Mouse (Mus musculus) midbrain, embryonic 12.5 days (tissue): ENCODE measurements around the gene Ell2. TPM values are rescaled to one million over a fixed set of nuclear protein-coding genes. Genes with fewer than 3 reads are reported as not detected.

Source experiments
- ATAC-seq: fragments of 200-750 bp; cut with Nextera tagmentation; 2 replicates; pipeline ENCODE4 v1.8.0; 2017; ENCODE audit warnings: low read depth, moderate TSS enrichment, moderate library complexity; ENCODE audit not compliant: low FRiP score
- H3K27ac ChIP-seq: fragments of 300-500 bp; sonication (generic); replicated peaks from 2 replicates; pipeline ENCODE4 v1.5.1; 2016; ENCODE audit warnings: mild to moderate bottlenecking
- H3K27me3 ChIP-seq: fragments of 300-500 bp; sonication (generic); 2 replicates; pipeline ENCODE4 v1.6.1; 2016; ENCODE audit warnings: mild to moderate bottlenecking
- H3K36me3 ChIP-seq: fragments of 300-500 bp; sonication (generic); 2 replicates; pipeline ENCODE4 v1.6.1; 2016
- H3K4me1 ChIP-seq: fragments of 300-500 bp; sonication (generic); 2 replicates; pipeline ENCODE4 v1.6.1; 2016
- H3K4me2 ChIP-seq: fragments of 300-500 bp; sonication (generic); replicated peaks from 2 replicates; pipeline ENCODE4 v1.6.1; 2016; ENCODE audit warnings: mild to moderate bottlenecking, moderate library complexity
- H3K4me3 ChIP-seq: fragments of 300-500 bp; sonication (generic); 2 replicates; pipeline ENCODE4 v1.5.1; 2016; ENCODE audit warnings: mild to moderate bottlenecking
- H3K9ac ChIP-seq: fragments of 300-500 bp; sonication (generic); replicated peaks from 2 replicates; pipeline ENCODE4 v1.6.1; 2016; ENCODE audit warnings: mild to moderate bottlenecking, moderate library complexity
- H3K9me3 ChIP-seq: fragments of 300-500 bp; sonication (generic); 2 replicates; pipeline ENCODE4 v1.6.1; 2016; ENCODE audit warnings: mild to moderate bottlenecking
- WGBS: fragments of 180-500 bp; shearing (Covaris S2); methylation state at CpG from one replicate; pipeline ENCODE4 v1.1.7; 2016; 5-methylcytosine and 5-hydroxymethylcytosine counted together
- polyA plus RNA-seq: library from polyadenylated mRNA; unstranded; fragments of >200 nt; fragmentation: Nextera tagmentation; extraction: Ambion mirVana; gene quantifications from 2 replicates; pipeline ENCODE4 v1.2.1, GENCODE M21; 2016

Gene Ell2
- polyA plus RNA-seq, 1 experiment from 2014 or later: 4.6 TPM

DNA sequence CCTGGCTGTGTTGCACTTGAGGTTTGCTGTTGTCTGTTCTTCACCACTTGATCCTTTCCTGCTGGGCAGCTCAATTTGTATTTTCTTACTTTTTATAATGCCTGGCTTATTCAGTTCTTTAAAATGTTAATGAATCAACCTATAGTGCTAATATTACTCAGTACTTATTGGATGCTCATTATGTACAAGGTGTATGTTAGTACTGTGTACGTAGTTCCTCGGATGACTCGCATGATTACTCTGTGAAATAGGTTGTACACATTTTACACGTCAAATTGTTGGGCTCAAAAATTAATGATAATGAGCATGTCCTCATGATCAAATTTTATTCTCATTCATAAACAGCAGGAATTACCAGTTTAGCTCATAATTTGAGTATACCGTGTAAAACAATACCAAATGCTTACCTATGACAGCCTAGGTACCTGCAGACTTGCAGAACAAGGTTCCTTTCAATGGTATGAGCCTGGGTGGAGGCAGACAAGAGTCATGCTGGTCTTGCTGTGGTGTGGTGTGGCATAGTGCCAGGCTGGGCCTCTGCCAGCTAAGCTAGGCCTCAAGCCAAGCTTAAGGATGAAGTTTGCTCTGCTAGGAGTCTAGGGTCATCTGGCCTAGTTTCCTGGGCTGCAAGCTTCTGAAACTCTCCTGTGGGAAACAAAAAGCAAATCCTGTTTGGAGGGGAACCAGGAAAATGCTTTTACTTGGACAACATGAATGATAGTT lies 45.8 kb downstream of the Ell2 start:
- no peaks in the 10 kb centered on the region for H3K9me3 ChIP-seq
- H3K4me3 ChIP-seq: no peak overlapping the region
- no peaks in the 10 kb centered on the region for H3K27me3 ChIP-seq
- H3K4me2 ChIP-seq: no peak overlapping the region
- H3K27ac ChIP-seq: no peak overlapping the region
- H3K4me1 ChIP-seq: no peaks in the 10 kb centered on the region
- H3K36me3 ChIP-seq: no peaks in the 10 kb centered on the region
- WGBS: 90% methylated on average over 5 of the region's 5 CpGs
- no peak overlapping the region for H3K9ac ChIP-seq
- ATAC-seq: no peak

GRCm38 (mm10) chr13:75754398-75754797 lies 47.8 kb downstream of the Ell2 start:
- Histone ChIP-seq H3K27me3 (no peaks in the 10 kb centered on the region), H3K36me3 (no peaks in the 10 kb centered on the region), H3K9me3 (no peaks in the 10 kb centered on the region), H3K9ac (no peak overlapping the region), H3K4me2 (no peak overlapping the region), H3K4me1 (no peaks in the 10 kb centered on the region), H3K4me3 (no peak overlapping the region), H3K27ac (no peak overlapping the region)
- no peak for ATAC-seq
- 89% methylated on average over 5 of the region's 5 CpGs for WGBS

GRCm38 (mm10) chr13:75760859-75761548 lies 54.4 kb downstream of the Ell2 start:
- no peak overlapping the region for H3K27ac ChIP-seq
- H3K9me3 ChIP-seq: no peaks in the 10 kb centered on the region
- WGBS: 94% methylated on average over 4 of the region's 4 CpGs
- no peaks in the 10 kb centered on the region for H3K27me3 ChIP-seq
- H3K4me2 ChIP-seq: no peak overlapping the region
- H3K9ac ChIP-seq: no peak overlapping the region
- H3K4me3 ChIP-seq: no peak overlapping the region
- no peaks in the 10 kb centered on the region for H3K36me3 ChIP-seq
- H3K4me1 ChIP-seq: peaks cover 7% of the 10 kb centered on the region
- ATAC-seq: no peak

DNA sequence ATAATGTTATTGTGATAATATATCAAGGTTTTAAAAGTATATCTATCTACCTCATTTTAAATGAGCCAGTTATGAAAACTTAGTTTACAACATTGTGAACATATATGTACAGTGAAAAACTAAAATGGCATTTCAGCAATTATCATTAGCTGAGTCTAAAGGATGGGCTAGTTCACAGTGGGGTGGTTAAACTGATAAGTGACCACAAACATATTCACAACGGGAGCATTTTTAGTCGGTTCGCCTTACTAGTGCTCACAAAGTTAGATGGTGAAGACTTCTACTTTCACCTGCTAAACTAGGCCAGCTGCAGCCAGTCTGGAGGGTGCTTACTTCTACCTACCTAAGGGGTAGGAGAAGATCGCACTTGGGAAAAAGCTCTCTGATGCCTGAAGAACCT lies 56.2 kb downstream of the Ell2 start:
- H3K36me3 ChIP-seq: no peaks in the 10 kb centered on the region
- no peak overlapping the region for H3K4me2 ChIP-seq
- peaks cover 15% of the 10 kb centered on the region for H3K4me1 ChIP-seq
- no peaks in the 10 kb centered on the region for H3K27me3 ChIP-seq
- 93% methylated on average over 4 of the region's 4 CpGs for WGBS
- no peak overlapping the region for H3K9ac ChIP-seq
- no peaks in the 10 kb centered on the region for H3K9me3 ChIP-seq
- no peak overlapping the region for H3K4me3 ChIP-seq
- no peak for ATAC-seq
- H3K27ac ChIP-seq: no peak overlapping the region

DNA sequence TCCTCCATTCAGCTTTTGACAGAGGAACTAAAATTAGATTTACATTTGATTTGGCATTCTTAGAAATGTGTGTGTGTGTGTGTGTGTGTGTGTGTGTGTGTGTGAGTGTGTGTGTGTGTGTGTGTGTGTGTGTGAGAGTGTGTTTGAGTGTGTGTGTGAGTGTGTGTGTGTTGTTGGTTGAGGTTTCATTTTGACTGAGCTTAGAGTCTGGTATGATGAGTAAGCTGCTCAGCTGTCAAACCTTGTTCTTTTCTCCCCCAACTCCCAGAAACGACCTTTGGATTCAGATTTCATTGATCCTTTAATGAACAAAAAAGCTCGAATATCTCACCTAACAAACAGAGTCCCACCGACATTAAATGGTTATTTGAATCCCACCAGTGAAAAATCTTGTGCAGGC lies 56.7 kb downstream of the Ell2 start:
- peaks cover 15% of the 10 kb centered on the region for H3K4me1 ChIP-seq
- H3K9ac ChIP-seq: no peak overlapping the region
- no peak overlapping the region for H3K4me2 ChIP-seq
- ATAC-seq: no peak
- H3K27me3 ChIP-seq: no peaks in the 10 kb centered on the region
- H3K4me3 ChIP-seq: no peak overlapping the region
- 53% methylated on average over 3 of the region's 3 CpGs for WGBS
- no peak overlapping the region for H3K27ac ChIP-seq
- no peaks in the 10 kb centered on the region for H3K36me3 ChIP-seq
- no peaks in the 10 kb centered on the region for H3K9me3 ChIP-seq

DNA sequence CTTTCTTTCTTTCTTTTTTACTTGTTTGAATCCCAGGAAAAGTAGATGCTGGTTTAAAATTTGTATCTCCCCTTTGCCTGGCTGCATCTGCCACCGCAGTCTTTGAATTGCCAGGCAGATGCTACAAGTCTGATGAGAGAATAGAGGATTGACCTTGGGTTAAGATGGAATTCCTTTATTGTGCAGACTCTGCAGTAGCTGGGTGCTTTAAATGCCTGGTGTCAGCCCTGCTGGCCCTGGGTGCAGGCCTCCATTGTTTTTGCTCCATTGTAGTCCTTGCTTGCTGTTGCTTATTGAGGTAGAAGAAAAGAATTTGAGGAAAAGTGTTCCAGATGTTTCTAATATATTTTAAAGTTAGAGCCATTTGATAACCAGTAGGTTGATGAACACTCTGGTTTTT lies 59.2 kb downstream of the Ell2 start:
- Histone ChIP-seq H3K27ac (peak overlapping the region; percentile 15; the same call in 1 of the 2 replicates), H3K4me3 (no peak overlapping the region), H3K9me3 (no peaks in the 10 kb centered on the region), H3K9ac (no peak overlapping the region), H3K4me1 (peaks cover 15% of the 10 kb centered on the region), H3K36me3 (no peaks in the 10 kb centered on the region), H3K4me2 (no peak overlapping the region), H3K27me3 (no peaks in the 10 kb centered on the region)
- peak; percentile 67; the same call in 1 of the 2 replicates for ATAC-seq
- WGBS: 4% methylated on average over 1 of the region's 1 CpGs

GRCm38 (mm10) chr13:75766238-75766637 lies 59.7 kb downstream of the Ell2 start:
- Histone ChIP-seq H3K4me3 (no peak overlapping the region), H3K4me2 (no peak overlapping the region), H3K27me3 (no peaks in the 10 kb centered on the region), H3K9me3 (no peaks in the 10 kb centered on the region), H3K9ac (no peak overlapping the region), H3K36me3 (no peaks in the 10 kb centered on the region), H3K27ac (peak overlapping the region; percentile 15; the same call in 1 of the 2 replicates), H3K4me1 (peaks cover 15% of the 10 kb centered on the region)
- ATAC-seq: peak; percentile 93
- 8% methylated on average over 5 of the region's 5 CpGs for WGBS

- no peak for ATAC-seq
- Histone ChIP-seq H3K4me3 (no peak overlapping the region), H3K9ac (no peak overlapping the region), H3K4me2 (no peak overlapping the region), H3K27me3 (no peaks in the 10 kb centered on the region), H3K36me3 (no peaks in the 10 kb centered on the region), H3K4me1 (peaks cover 15% of the 10 kb centered on the region), H3K27ac (no peak overlapping the region), H3K9me3 (no peaks in the 10 kb centered on the region)
- 45% methylated on average over 2 of the region's 2 CpGs for WGBS
Measured at GRCm38 (mm10) chr13:75766967-75767366, 60.4 kb downstream of the Ell2 start.

- Histone ChIP-seq H3K4me2 (no peak overlapping the region), H3K9ac (no peak overlapping the region), H3K27me3 (no peaks in the 10 kb centered on the region), H3K27ac (no peak overlapping the region), H3K36me3 (no peaks in the 10 kb centered on the region), H3K4me1 (peaks cover 11% of the 10 kb centered on the region), H3K9me3 (no peaks in the 10 kb centered on the region), H3K4me3 (no peak overlapping the region)
- no peak for ATAC-seq
- WGBS: 94% methylated on average over 2 of the region's 2 CpGs
Measured at GRCm38 (mm10) chr13:75770744-75771143, 64.2 kb downstream of the Ell2 start.

GRCm38 (mm10) chr13:75771404-75771803 lies 64.8 kb downstream of the Ell2 start:
- no peaks in the 10 kb centered on the region for H3K36me3 ChIP-seq
- H3K4me3 ChIP-seq: no peak overlapping the region
- peaks cover 4% of the 10 kb centered on the region for H3K4me1 ChIP-seq
- ATAC-seq: no peak
- H3K4me2 ChIP-seq: no peak overlapping the region
- 83% methylated on average over 4 of the region's 4 CpGs for WGBS
- no peaks in the 10 kb centered on the region for H3K27me3 ChIP-seq
- H3K27ac ChIP-seq: no peak overlapping the region
- no peak overlapping the region for H3K9ac ChIP-seq
- no peaks in the 10 kb centered on the region for H3K9me3 ChIP-seq

GRCm38 (mm10) chr13:75771984-75772730 lies 65.6 kb downstream of the Ell2 start:
- no peak for ATAC-seq
- Histone ChIP-seq H3K27ac (no peak overlapping the region), H3K9me3 (no peaks in the 10 kb centered on the region), H3K27me3 (no peaks in the 10 kb centered on the region), H3K9ac (no peak overlapping the region), H3K4me3 (no peak overlapping the region), H3K36me3 (no peaks in the 10 kb centered on the region), H3K4me1 (no peaks in the 10 kb centered on the region), H3K4me2 (no peak overlapping the region)
- WGBS: 95% methylated on average over 3 of the region's 3 CpGs

- Histone ChIP-seq H3K9me3 (no peaks in the 10 kb centered on the region), H3K27me3 (no peaks in the 10 kb centered on the region), H3K4me2 (no peak overlapping the region), H3K4me1 (no peaks in the 10 kb centered on the region), H3K4me3 (no peak overlapping the region), H3K9ac (no peak overlapping the region), H3K27ac (no peak overlapping the region), H3K36me3 (no peaks in the 10 kb centered on the region)
- peak; percentile 54; the same call in 1 of the 2 replicates for ATAC-seq
Measured at GRCm38 (mm10) chr13:75775961-75776360, 69.4 kb downstream of the Ell2 start.
